Mouse (Mus musculus) hindbrain, embryonic 13.5 days (tissue): ENCODE results near the gene Pdzk1ip1. TPM values are rescaled to one million over a fixed set of nuclear protein-coding genes. Genes with fewer than 3 reads are reported as not detected.
A peak's percentile ranks its signal among the peaks of the same experiment; 100 is the strongest.

Source experiments
- ATAC-seq: fragments of 200-750 bp; cut with Nextera tagmentation; 2 replicates; pipeline ENCODE4 v1.8.0; 2017; ENCODE audit warnings: moderate TSS enrichment; ENCODE audit not compliant: low FRiP score
- H3K27ac ChIP-seq: fragments of 300-500 bp; sonication (generic); 2 replicates; pipeline ENCODE4 v1.5.1; 2015; ENCODE audit warnings: inconsistent platforms, mild to moderate bottlenecking, moderate library complexity
- H3K27me3 ChIP-seq: fragments of 300-500 bp; sonication (generic); 2 replicates; pipeline ENCODE4 v1.6.1; 2015; ENCODE audit warnings: mild to moderate bottlenecking, inconsistent platforms
- H3K36me3 ChIP-seq: fragments of 300-500 bp; sonication (generic); 2 replicates; pipeline ENCODE4 v1.6.1; 2015; ENCODE audit warnings: mild to moderate bottlenecking, inconsistent platforms
- H3K4me1 ChIP-seq: fragments of 300-500 bp; sonication (generic); replicated peaks from 2 replicates; pipeline ENCODE4 v1.6.1; 2015; ENCODE audit warnings: inconsistent platforms
- H3K4me2 ChIP-seq: fragments of 300-500 bp; sonication (generic); 2 replicates; pipeline ENCODE4 v1.6.1; 2015; ENCODE audit warnings: inconsistent platforms, mild to moderate bottlenecking, moderate library complexity
- H3K4me3 ChIP-seq: fragments of 300-500 bp; sonication (generic); 2 replicates; pipeline ENCODE4 v1.5.1; 2015; ENCODE audit warnings: mild to moderate bottlenecking, inconsistent platforms
- H3K9ac ChIP-seq: fragments of 300-500 bp; sonication (generic); 2 replicates; pipeline ENCODE4 v1.6.1; 2015; ENCODE audit warnings: mild to moderate bottlenecking, inconsistent platforms
- H3K9me3 ChIP-seq: fragments of 300-500 bp; sonication (generic); 2 replicates; pipeline ENCODE4 v1.6.1; 2016; ENCODE audit warnings: inconsistent platforms
- WGBS: fragments of 180-500 bp; shearing (Covaris S2); methylation state at CpG from one replicate; pipeline ENCODE4 v1.1.7; 2015; 5-methylcytosine and 5-hydroxymethylcytosine counted together
- polyA plus RNA-seq: library from polyadenylated mRNA; unstranded; fragments of >200 nt; fragmentation: Nextera tagmentation; extraction: Ambion mirVana; gene quantifications from 2 replicates; pipeline ENCODE4 v1.2.1, GENCODE M21; 2015

Pdzk1ip1 gene
- polyA plus RNA-seq, 1 experiment from 2014 or later = 5.5 TPM

DNA sequence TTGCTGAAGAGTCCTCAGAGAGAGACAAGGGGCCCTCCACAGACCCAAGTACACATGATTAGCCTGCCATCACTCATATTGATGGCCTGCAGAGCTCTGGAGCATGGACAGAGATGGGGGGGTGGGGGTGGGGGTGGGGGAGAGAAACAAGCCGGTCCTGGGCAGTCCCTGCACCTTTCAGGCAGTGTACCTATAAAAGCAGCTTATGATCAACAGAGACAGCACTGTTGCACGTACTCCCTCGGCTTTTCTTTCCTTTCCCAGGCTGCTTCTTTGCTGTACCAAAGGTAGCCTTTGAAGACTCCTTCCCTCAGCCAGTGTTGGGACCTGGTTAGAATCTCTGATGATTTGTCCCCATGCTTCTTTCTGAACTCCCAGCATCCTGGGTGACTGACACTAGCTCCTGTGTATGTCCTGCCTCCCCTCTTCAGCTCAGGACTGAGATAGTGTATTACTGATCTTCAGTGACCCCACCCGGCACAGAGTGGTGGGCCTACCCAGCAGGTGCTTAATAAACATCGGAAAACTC, 8.6 kb upstream of the Pdzk1ip1 start:
- Histone ChIP-seq H3K27ac (peak overlapping the region; percentile 52), H3K9ac (peak overlapping the region; percentile 55), H3K27me3 (peaks cover 49% of the 10 kb centered on the region), H3K9me3 (no peaks in the 10 kb centered on the region), H3K4me3 (no peak overlapping the region), H3K36me3 (no peaks in the 10 kb centered on the region), H3K4me1 (peaks cover 20% of the 10 kb centered on the region), H3K4me2 (no peak overlapping the region)
- WGBS = 12% methylated on average over 5 of the region's 5 CpGs
- peak; percentile 18; the same call in 1 of the 2 replicates for ATAC-seq

DNA sequence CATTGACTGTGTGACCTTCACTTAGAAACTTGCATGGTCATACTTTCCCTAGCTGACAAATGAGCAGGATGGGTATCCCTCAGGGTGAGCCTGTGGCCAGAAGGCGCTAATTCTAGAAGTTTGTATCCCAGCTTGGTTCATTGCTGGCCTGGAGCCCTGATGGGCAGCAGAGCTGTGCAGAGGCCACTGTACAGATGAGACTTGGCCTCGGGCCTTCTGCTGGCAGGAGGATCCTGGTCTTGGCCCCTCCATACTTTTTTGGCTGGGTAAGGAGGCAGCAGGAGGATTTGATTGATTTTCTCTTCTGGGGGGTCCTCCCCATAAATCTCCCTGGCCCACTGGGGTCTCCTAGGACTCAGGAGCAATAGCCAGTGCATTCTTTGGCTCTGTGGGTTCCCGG, 5.5 kb upstream of the Pdzk1ip1 start:
- H3K9ac ChIP-seq = no peak overlapping the region
- H3K27ac ChIP-seq = no peak overlapping the region
- peaks cover 48% of the 10 kb centered on the region for H3K27me3 ChIP-seq
- no peaks in the 10 kb centered on the region for H3K9me3 ChIP-seq
- H3K4me3 ChIP-seq = no peak overlapping the region
- peaks cover 20% of the 10 kb centered on the region for H3K4me1 ChIP-seq
- WGBS = 81% methylated on average over 3 of the region's 3 CpGs
- no peak overlapping the region for H3K4me2 ChIP-seq
- H3K36me3 ChIP-seq = no peaks in the 10 kb centered on the region
- no peak for ATAC-seq

DNA sequence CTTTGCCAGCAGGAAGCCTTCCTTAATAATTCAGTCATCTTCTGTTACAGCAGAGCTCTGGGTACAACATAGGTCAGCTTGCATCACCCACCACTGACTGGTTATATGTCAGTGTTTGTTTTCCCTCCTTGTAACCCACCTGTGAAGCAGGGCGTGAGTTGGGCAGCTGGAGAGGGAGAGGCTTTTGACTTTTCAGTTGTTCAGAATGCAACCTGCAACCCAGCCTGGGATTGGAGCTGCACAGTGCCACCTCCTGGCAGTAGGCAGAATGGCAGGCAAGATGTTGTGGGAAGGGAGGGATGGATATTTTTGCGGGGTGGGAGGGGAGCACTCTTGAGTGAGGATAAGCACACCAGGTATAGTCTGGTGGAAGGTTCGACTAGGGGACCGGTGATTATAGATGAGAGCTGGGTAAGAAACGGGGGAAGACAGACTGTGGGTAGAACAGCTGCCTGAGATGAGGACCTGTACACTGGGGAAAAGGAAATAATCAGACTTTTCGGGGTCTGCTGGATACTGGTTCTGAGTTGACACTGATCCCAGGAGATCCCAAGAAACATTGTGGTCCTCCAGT, 2.9 kb upstream of the Pdzk1ip1 start:
- H3K27ac ChIP-seq = no peak overlapping the region
- no peaks in the 10 kb centered on the region for H3K4me1 ChIP-seq
- H3K27me3 ChIP-seq = peaks cover 72% of the 10 kb centered on the region
- no peak overlapping the region for H3K4me2 ChIP-seq
- 24% methylated on average over 6 of the region's 6 CpGs for WGBS
- H3K9me3 ChIP-seq = no peaks in the 10 kb centered on the region
- no peaks in the 10 kb centered on the region for H3K36me3 ChIP-seq
- H3K9ac ChIP-seq = no peak overlapping the region
- no peak overlapping the region for H3K4me3 ChIP-seq
- ATAC-seq = peak; percentile 22; the same call in 1 of the 2 replicates

DNA sequence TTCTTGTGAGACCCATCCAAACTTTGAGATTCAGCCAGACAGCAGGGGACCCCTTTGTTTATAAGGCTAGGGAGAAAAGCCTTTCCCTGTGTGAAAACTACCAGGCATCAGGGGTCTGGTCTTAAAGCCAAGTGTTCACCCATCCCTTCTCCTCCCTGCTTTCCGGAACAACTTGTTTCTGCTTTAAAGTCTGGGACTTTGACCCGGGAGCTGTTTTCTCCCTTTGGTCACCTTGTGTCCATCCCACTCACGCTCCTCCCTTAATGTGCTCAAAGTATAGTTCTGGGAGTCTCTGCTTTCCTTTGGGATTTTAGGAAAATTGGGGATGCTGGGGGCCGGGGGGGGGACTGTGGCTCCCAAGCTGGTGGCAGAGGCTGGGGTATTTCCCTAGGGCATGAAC, 2.3 kb upstream of the Pdzk1ip1 start:
- H3K27me3 ChIP-seq = peaks cover 73% of the 10 kb centered on the region
- no peaks in the 10 kb centered on the region for H3K9me3 ChIP-seq
- H3K4me3 ChIP-seq = no peak overlapping the region
- H3K4me2 ChIP-seq = no peak overlapping the region
- no peaks in the 10 kb centered on the region for H3K36me3 ChIP-seq
- H3K27ac ChIP-seq = no peak overlapping the region
- 70% methylated on average over 4 of the region's 4 CpGs for WGBS
- no peak overlapping the region for H3K9ac ChIP-seq
- no peaks in the 10 kb centered on the region for H3K4me1 ChIP-seq
- ATAC-seq = no peak

DNA sequence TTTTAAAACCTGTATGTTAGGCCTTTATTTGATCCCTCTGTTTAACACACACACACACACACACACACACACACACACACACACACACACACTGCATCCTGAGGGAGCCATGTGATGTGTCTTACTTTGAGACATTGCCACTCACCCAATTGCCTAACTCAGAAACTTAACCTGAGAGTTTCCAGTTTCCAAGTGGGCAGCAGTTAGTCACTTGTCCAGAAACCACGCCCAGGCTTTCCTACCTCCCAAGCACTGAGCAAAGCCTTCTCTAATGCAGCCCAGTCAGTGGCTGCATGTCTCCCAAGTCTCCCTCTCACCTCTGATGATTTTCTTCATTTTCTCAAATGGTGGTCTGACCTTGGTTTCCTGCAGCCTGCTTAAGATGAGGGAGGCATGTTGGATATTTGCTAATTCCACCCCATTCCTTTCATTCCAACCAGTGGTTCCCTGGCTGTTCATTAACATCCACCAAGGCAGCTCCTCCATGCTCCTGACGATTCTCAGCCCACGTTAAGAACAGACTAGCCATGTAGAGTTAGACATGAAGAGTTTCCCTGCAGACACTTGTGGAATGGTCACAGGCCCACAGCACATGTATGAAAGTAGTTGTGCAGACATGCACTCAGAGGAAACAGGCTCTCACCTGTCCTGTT, 1.6 kb upstream of the Pdzk1ip1 start:
- no peaks in the 10 kb centered on the region for H3K9me3 ChIP-seq
- H3K27ac ChIP-seq = no peak overlapping the region
- no peak overlapping the region for H3K4me3 ChIP-seq
- no peaks in the 10 kb centered on the region for H3K36me3 ChIP-seq
- peaks cover 68% of the 10 kb centered on the region for H3K27me3 ChIP-seq
- no peak for ATAC-seq
- WGBS = 41% methylated on average over 3 of the region's 3 CpGs
- no peak overlapping the region for H3K9ac ChIP-seq
- no peak overlapping the region for H3K4me2 ChIP-seq
- H3K4me1 ChIP-seq = no peaks in the 10 kb centered on the region

DNA sequence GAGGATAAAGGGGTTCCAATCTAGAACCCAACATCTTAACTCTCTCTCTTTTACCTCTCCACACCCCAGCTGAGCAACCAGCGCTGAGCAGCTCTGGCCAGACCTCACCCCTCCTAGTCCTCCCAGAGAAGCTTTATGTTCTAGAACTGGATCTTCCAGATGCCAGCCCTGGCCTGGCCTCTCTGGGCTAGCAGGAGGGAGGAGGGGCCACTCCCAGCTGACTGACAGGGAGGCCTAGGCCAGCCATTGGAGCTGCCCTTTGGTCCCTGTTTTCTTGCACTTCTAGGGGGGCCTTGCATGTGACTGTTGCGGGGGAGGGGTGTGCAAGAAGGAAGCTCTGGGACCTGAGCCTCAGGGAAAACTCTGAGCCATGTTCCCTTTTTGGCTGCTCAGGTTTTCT, 2.1 kb downstream of the Pdzk1ip1 start:
- Histone ChIP-seq H3K36me3 (no peaks in the 10 kb centered on the region), H3K4me2 (no peak overlapping the region), H3K4me3 (no peak overlapping the region), H3K9ac (no peak overlapping the region), H3K4me1 (peaks cover 3% of the 10 kb centered on the region), H3K27me3 (peaks cover 63% of the 10 kb centered on the region), H3K9me3 (no peaks in the 10 kb centered on the region), H3K27ac (no peak overlapping the region)
- WGBS = 74% methylated on average over 2 of the region's 2 CpGs
- ATAC-seq = no peak

DNA sequence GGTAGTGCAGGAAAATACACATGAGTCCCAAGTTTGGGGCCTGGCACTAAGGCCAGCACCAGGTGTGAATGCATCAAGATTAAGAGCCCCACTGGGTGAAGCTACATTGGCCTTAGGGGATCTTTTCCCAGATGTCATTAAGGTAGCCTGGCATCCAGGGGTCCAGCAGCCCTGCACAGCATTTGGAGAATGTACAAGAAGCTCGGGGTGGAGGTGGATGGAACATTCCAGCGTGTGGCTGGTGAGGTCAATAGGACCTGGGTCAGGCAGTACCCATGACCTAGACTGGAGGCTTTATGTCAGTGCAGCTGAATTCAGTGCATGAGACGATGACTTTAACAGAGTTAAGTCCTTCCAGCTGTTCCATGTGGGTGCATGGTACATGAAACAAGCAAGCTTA, 3.3 kb downstream of the Pdzk1ip1 start:
- H3K4me3 ChIP-seq = no peak overlapping the region
- H3K9ac ChIP-seq = no peak overlapping the region
- no peak overlapping the region for H3K4me2 ChIP-seq
- H3K4me1 ChIP-seq = peaks cover 15% of the 10 kb centered on the region
- no peak overlapping the region for H3K27ac ChIP-seq
- no peak for ATAC-seq
- H3K27me3 ChIP-seq = peaks cover 72% of the 10 kb centered on the region
- no peaks in the 10 kb centered on the region for H3K36me3 ChIP-seq
- no peaks in the 10 kb centered on the region for H3K9me3 ChIP-seq
- WGBS = 82% methylated on average over 3 of the region's 3 CpGs

DNA sequence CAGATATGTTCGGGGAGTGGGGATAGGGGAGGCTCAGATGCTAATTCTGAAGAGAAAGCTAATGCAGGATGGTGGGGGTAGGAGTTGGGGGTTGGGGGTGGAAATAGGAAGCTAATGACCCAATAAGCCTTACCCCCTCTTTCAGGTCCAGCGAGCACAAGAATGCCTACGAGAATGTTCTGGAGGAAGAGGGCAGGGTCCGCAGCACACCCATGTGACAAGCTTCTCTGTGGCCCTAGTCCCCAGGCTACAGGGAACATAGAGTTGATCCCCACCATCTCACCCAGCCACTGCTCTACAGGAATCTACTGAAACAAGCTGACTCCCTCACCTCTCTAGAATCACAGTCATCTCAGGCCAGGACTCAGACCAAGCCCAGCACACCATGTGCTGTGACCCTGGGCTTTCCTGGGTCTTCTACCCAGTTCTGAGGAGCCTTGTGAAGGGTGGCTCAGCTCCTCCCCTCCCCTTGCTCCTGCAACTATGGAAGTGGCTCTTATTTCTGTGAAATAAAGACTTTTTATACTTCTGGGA, 4.9 kb downstream of the Pdzk1ip1 start:
- H3K27me3 ChIP-seq = peaks cover 69% of the 10 kb centered on the region

DNA sequence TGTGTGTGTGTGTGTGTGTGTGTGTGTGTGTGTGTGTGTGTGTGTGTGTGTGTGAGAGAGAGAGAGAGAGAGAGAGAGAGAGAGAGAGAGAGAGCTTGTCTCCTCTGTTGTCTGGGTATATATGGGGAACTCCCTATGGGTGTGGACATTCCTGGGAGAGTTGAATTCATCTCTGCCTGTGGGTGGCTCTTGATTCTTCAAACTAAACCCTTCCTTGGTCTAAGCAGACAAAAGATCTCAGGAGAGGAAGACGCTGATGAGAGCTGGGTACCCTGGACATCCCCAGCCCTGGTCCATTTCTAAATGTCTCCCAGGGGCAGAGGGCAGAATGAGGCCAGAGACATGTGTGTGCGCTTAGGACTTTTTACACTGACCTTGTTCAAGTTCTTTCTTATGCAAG, 5.5 kb downstream of the Pdzk1ip1 start:
- no peaks in the 10 kb centered on the region for H3K9me3 ChIP-seq
- H3K4me1 ChIP-seq = peaks cover 18% of the 10 kb centered on the region
- no peak overlapping the region for H3K9ac ChIP-seq
- no peak overlapping the region for H3K27ac ChIP-seq
- H3K4me2 ChIP-seq = no peak overlapping the region
- H3K36me3 ChIP-seq = no peaks in the 10 kb centered on the region
- no peak for ATAC-seq
- 80% methylated on average over 2 of the region's 2 CpGs for WGBS
- H3K27me3 ChIP-seq = peaks cover 68% of the 10 kb centered on the region
- H3K4me3 ChIP-seq = no peak overlapping the region

More for the DNA sequence above, 4.9 kb downstream of the Pdzk1ip1 start:
- WGBS = 86% methylated on average over 4 of the region's 4 CpGs
- H3K9ac ChIP-seq = no peak overlapping the region
- no peaks in the 10 kb centered on the region for H3K9me3 ChIP-seq
- no peak overlapping the region for H3K27ac ChIP-seq
- no peak overlapping the region for H3K4me2 ChIP-seq
- no peak overlapping the region for H3K4me3 ChIP-seq
- peaks cover 18% of the 10 kb centered on the region for H3K4me1 ChIP-seq
- ATAC-seq = no peak
- no peaks in the 10 kb centered on the region for H3K36me3 ChIP-seq

DNA sequence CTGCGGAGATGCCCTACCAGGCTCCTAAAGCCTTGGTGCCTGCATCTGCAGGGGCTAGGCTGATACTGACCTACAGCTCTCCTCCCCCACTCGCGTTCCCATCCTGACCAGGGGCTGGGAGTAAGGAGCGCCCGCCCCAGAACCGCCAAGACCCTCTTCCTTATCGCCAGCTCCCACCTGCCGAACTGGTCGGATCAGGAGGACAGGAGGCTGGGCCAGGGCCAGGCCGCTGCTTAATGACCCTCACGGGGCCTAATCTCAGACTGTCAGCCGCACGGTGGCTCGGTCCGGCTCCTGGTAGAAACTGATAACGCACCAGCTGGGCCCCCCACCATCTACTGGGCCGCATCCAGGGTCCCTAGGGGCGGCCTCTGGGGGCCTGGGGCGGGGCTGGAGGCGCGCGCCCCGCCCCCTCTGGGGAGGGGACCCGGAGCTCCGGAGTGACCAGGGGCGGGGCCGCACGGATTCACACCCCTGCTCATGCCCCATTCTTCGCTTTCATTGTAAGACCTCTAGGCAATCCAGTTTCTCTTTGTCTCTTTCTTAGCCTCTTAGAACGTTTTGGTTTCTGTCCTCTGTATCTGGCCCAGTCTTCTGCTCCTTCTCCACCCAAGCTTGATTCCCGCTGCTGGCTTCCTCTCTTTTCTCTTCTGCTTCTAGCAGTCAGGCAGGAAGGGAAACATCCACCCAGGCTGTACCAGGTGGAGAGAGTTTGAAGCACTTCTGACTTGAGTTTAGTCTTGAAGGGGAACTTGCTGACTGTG, 7.3 kb downstream of the Pdzk1ip1 start:
- Histone ChIP-seq H3K9ac (peak overlapping the region; percentile 79), H3K27me3 (peaks cover 63% of the 10 kb centered on the region), H3K4me1 (peaks cover 18% of the 10 kb centered on the region), H3K9me3 (no peaks in the 10 kb centered on the region), H3K27ac (peak overlapping the region; percentile 52; the same call in 1 of the 2 replicates), H3K36me3 (no peaks in the 10 kb centered on the region), H3K4me3 (peak overlapping the region; percentile 43), H3K4me2 (peak overlapping the region; percentile 84)
- 0% methylated on average over 19 of the region's 31 CpGs for WGBS
- peak; percentile 56 for ATAC-seq

DNA sequence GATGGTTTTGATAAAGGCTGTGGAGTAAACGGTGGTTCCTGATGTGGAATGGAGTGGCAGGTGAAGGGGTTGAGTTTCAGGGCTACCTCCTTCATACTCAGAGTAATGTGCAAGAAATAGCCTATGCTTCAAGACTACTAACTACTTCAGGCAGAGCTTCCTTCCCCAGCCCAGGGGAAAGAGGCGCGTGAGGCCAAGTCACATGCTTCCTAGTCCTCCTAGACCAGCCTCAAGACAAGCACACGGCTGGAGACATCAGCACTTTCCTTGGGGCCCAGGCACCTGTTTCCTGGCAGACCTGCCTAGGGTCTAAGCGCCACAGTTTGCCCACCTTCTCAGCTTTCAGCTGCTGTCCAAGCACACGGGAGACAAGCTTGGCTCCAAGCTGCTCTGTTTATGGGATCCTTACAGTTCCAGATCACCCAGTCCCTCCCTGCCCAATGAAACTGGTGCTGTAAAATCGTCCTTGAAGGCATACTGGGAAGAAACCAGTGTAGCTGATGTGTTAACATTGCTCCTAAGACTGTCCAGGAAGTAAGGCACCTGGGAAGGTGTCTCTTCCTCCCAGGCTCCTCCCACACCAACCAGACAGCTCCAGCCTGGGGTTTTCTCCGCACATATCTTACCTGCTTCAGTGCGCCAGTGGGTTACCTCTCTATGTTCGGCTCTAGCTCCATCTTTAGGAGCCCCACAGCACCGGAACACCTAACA, 8.1 kb downstream of the Pdzk1ip1 start:
- peaks cover 68% of the 10 kb centered on the region for H3K27me3 ChIP-seq
- no peaks in the 10 kb centered on the region for H3K36me3 ChIP-seq
- peak overlapping the region; percentile 84 for H3K4me2 ChIP-seq
- peaks cover 18% of the 10 kb centered on the region for H3K4me1 ChIP-seq
- WGBS = 12% methylated on average over 11 of the region's 11 CpGs
- no peak overlapping the region; the same call in 1 of the 2 replicates for H3K9ac ChIP-seq
- H3K4me3 ChIP-seq = peak overlapping the region; percentile 43
- ATAC-seq = 0 out of 2 replicates have a peak, but pooled peaks have one; percentile 14
- H3K27ac ChIP-seq = 0 out of 2 replicates have a peak overlapping the region, but pooled peaks have one; percentile 52
- no peaks in the 10 kb centered on the region for H3K9me3 ChIP-seq

DNA sequence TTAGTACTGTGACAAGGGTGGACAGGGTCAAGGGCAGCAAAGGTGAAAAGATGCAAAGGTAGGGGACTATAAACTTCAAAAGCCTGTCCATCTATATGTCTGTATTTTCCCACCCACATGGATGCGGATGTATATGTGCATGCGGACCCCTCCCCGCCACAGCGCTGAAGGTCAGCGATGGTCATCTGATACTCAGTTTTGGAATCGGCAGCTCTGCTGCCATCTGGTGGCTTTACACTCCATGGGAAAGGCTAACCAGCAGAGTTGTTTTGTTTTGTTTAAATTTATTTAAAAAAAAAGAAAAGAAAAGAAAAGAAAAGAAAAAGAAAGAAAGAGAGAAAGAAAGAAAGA, 8.6 kb downstream of the Pdzk1ip1 start:
- Histone ChIP-seq H3K4me1 (peaks cover 18% of the 10 kb centered on the region), H3K27ac (no peak overlapping the region), H3K9me3 (no peaks in the 10 kb centered on the region), H3K36me3 (no peaks in the 10 kb centered on the region), H3K9ac (no peak overlapping the region; the same call in 1 of the 2 replicates), H3K4me3 (peak overlapping the region; percentile 15; the same call in 1 of the 2 replicates), H3K27me3 (peaks cover 68% of the 10 kb centered on the region), H3K4me2 (peak overlapping the region; percentile 84)
- 1% methylated on average over 6 of the region's 6 CpGs for WGBS
- ATAC-seq = no peak
